Mouse (Mus musculus): ENCODE results near the gene Rnf157.
"Not testable (repeated sequence)": the region's sequence is repeated elsewhere in the genome, so short reads cannot be mapped to it uniquely, and the experiment has no call there.

Gene Rnf157

GRCm38 (mm10) chr11:116434287-116434966, 21.6 kb upstream of the Rnf157 start:
- peak; percentile 74 for DNase-seq (ENCODE audit: low spot score)

GRCm38 (mm10) chr11:116433356-116434286, 20.8 kb upstream of the Rnf157 start, which contains the start of gene Ubald2:
Gene Ubald2 (plus strand): TSS chr11:116434094.
- peak; percentile 99 for DNase-seq (ENCODE audit: low spot score)

GRCm38 (mm10) chr11:116432593-116433355, 19.9 kb upstream of the Rnf157 start:
- no peak for DNase-seq (ENCODE audit: low spot score)

- DNase-seq (ENCODE audit: low spot score) = no peak
Observed at GRCm38 (mm10) chr11:116432127-116432526, 19.3 kb upstream of the Rnf157 start.

- DNase-seq (ENCODE audit: low spot score) = no peak
Observed at GRCm38 (mm10) chr11:116431428-116432077, 18.7 kb upstream of the Rnf157 start.

GRCm38 (mm10) chr11:116430723-116431427, 18.0 kb upstream of the Rnf157 start:
- DNase-seq (ENCODE audit: low spot score) = no peak

- DNase-seq (ENCODE audit: low spot score) = no peak
Observed at GRCm38 (mm10) chr11:116429862-116430613, 17.2 kb upstream of the Rnf157 start.

- DNase-seq (ENCODE audit: low spot score) = no peak
Observed at GRCm38 (mm10) chr11:116428872-116429859, 16.3 kb upstream of the Rnf157 start.

GRCm38 (mm10) chr11:116426852-116427575, 14.2 kb upstream of the Rnf157 start:
- no peak for DNase-seq (ENCODE audit: low spot score)

GRCm38 (mm10) chr11:116426328-116426727, 13.5 kb upstream of the Rnf157 start:
- DNase-seq (ENCODE audit: low spot score) = not testable (repeated sequence)

GRCm38 (mm10) chr11:116424621-116425407, 12.0 kb upstream of the Rnf157 start:
- DNase-seq (ENCODE audit: low spot score) = no peak

GRCm38 (mm10) chr11:116423782-116424620, 11.2 kb upstream of the Rnf157 start:
- no peak for DNase-seq (ENCODE audit: low spot score)

GRCm38 (mm10) chr11:116423214-116423613, 10.4 kb upstream of the Rnf157 start:
- DNase-seq (ENCODE audit: low spot score) = no peak

GRCm38 (mm10) chr11:116422562-116422961, 9.7 kb upstream of the Rnf157 start:
- no peak for DNase-seq (ENCODE audit: low spot score)

GRCm38 (mm10) chr11:116421102-116421501, 8.3 kb upstream of the Rnf157 start:
- no peak for DNase-seq (ENCODE audit: low spot score)

- DNase-seq (ENCODE audit: low spot score) = no peak
Observed at GRCm38 (mm10) chr11:116418841-116419462, 6.1 kb upstream of the Rnf157 start.
